Mouse (Mus musculus): ENCODE data around the gene Nagk. TPM values are rescaled to one million over a fixed set of nuclear protein-coding genes. Genes with fewer than 3 reads are reported as not detected.

Nagk gene
- 34.6 TPM for polyA plus RNA-seq (2015; fragmentation: Illumina TruSeq; extraction: RNeasy Lipid Tissue Mini Kit (QIAGEN cat#74804); ENCODE audit: insufficient read depth, low replicate concordance)

GRCm38 (mm10) chr6:83794760-83795296 lies at the start of gene Nagk:
Gene Nagk (plus strand): TSS chr6:83794982.

DNA sequence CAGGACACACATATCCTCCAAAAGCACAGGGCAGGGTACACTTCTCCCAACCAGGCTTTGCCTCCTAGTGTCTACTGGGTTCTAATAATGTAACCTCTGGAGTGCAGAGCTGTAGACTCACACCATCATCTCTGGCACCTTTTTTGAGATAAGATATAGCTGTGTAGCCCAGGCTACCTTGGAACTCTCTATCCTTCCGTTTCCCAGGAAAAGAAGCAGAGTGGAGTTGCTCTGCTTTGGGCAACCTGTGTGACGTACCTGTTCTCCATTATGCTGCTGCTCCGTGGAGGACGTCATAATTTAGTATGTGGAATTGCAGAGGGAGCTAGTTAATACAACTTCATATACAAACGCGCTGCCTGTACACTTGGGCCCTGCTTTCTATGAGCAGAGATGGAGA lies 32.4 kb upstream of the Nagk start, which contains the start of gene Ankrd53:
TSS of gene Ankrd53 (plus strand) at position 301 of the 400 bp plus-strand sequence.

GRCm38 (mm10) chr6:83775638-83776293 lies 19.0 kb upstream of the Nagk start, which contains the start of gene Tex261:
Gene Tex261 (minus strand): TSS chr6:83775813.

GRCm38 (mm10) chr6:83831606-83832123 lies 36.9 kb downstream of the Nagk start, which contains the start of gene Paip2b:
Gene Paip2b (minus strand): TSS chr6:83831741.

Other genes with a start within 250 kb of the Nagk start
- 23.9 TPM for gene Stambp, start 222.3 kb upstream of the Nagk start, polyA plus RNA-seq (2015; fragmentation: Illumina TruSeq; extraction: RNeasy Lipid Tissue Mini Kit (QIAGEN cat#74804); ENCODE audit: insufficient read depth, low replicate concordance)
- not detected for gene Clec4f, start 138.8 kb upstream of the Nagk start, polyA plus RNA-seq (2015; fragmentation: Illumina TruSeq; extraction: RNeasy Lipid Tissue Mini Kit (QIAGEN cat#74804); ENCODE audit: insufficient read depth, low replicate concordance)
- 3.3 TPM for gene Cd207, start 117.1 kb upstream of the Nagk start, polyA plus RNA-seq (2015; fragmentation: Illumina TruSeq; extraction: RNeasy Lipid Tissue Mini Kit (QIAGEN cat#74804); ENCODE audit: insufficient read depth, low replicate concordance)
- gene Vax2, start 83.7 kb upstream of the Nagk start, polyA plus RNA-seq (2015; fragmentation: Illumina TruSeq; extraction: RNeasy Lipid Tissue Mini Kit (QIAGEN cat#74804); ENCODE audit: insufficient read depth, low replicate concordance): not detected
- gene Atp6v1b1, start 52.0 kb upstream of the Nagk start, polyA plus RNA-seq (2015; fragmentation: Illumina TruSeq; extraction: RNeasy Lipid Tissue Mini Kit (QIAGEN cat#74804); ENCODE audit: insufficient read depth, low replicate concordance): not detected
- not detected for gene Ankrd53, start 32.3 kb upstream of the Nagk start, polyA plus RNA-seq (2015; fragmentation: Illumina TruSeq; extraction: RNeasy Lipid Tissue Mini Kit (QIAGEN cat#74804); ENCODE audit: insufficient read depth, low replicate concordance)
- 46.2 TPM for gene Tex261, start 19.2 kb upstream of the Nagk start, polyA plus RNA-seq (2015; fragmentation: Illumina TruSeq; extraction: RNeasy Lipid Tissue Mini Kit (QIAGEN cat#74804); ENCODE audit: insufficient read depth, low replicate concordance)
- gene Paip2b, start 36.8 kb downstream of the Nagk start, polyA plus RNA-seq (2015; fragmentation: Illumina TruSeq; extraction: RNeasy Lipid Tissue Mini Kit (QIAGEN cat#74804); ENCODE audit: insufficient read depth, low replicate concordance): 34.6 TPM
- 186 TPM for gene Zfp638, start 72.1 kb downstream of the Nagk start, polyA plus RNA-seq (2015; fragmentation: Illumina TruSeq; extraction: RNeasy Lipid Tissue Mini Kit (QIAGEN cat#74804); ENCODE audit: insufficient read depth, low replicate concordance)
- 5.7 TPM for gene Dysf, start 213.6 kb downstream of the Nagk start, polyA plus RNA-seq (2015; fragmentation: Illumina TruSeq; extraction: RNeasy Lipid Tissue Mini Kit (QIAGEN cat#74804); ENCODE audit: insufficient read depth, low replicate concordance)